Mouse (Mus musculus) ES-E14 (cell line): ENCODE measurements around the gene Rest.

Experiments used
- HCFC1 ChIP-seq: IDR thresholded peaks from 2 replicates; pipeline ENCODE4 v1.6.1; 2012; ENCODE audit warnings: low read length, inconsistent platforms, borderline replicate concordance; ENCODE audit not compliant: insufficient read depth
- ZNF384 ChIP-seq: IDR thresholded peaks from 2 replicates; pipeline ENCODE4 v1.6.1; 2012; ENCODE audit warnings: low read depth, low read length, inconsistent platforms

GRCm38 (mm10) chr5:77290606-77291005, 25.3 kb downstream of the Rest start:
- TF ChIP-seq ZNF384 (no peak), HCFC1 (no peak)
